Mouse (Mus musculus) midbrain, embryonic 13.5 days (tissue): ENCODE measurements around the gene Defb45. TPM values are rescaled to one million over a fixed set of nuclear protein-coding genes. Genes with fewer than 3 reads are reported as not detected.
A peak's percentile ranks its signal among the peaks of the same experiment; 100 is the strongest.

Source experiments
- ATAC-seq: fragments of 200-750 bp; cut with Nextera tagmentation; 2 replicates; pipeline ENCODE4 v1.8.0; 2017; ENCODE audit warnings: mild to moderate bottlenecking, moderate TSS enrichment, moderate library complexity
- H3K27ac ChIP-seq: fragments of 300-500 bp; sonication (generic); 2 replicates; pipeline ENCODE4 v1.5.1; 2015; ENCODE audit warnings: inconsistent platforms, mild to moderate bottlenecking, moderate library complexity
- H3K27me3 ChIP-seq: fragments of 300-500 bp; sonication (generic); 2 replicates; pipeline ENCODE4 v1.6.1; 2015; ENCODE audit warnings: mild to moderate bottlenecking, inconsistent platforms
- H3K36me3 ChIP-seq: fragments of 300-500 bp; sonication (generic); 2 replicates; pipeline ENCODE4 v1.6.1; 2015; ENCODE audit warnings: mild to moderate bottlenecking, inconsistent platforms
- H3K4me1 ChIP-seq: fragments of 300-500 bp; sonication (generic); replicated peaks from 2 replicates; pipeline ENCODE4 v1.6.1; 2015; ENCODE audit warnings: inconsistent platforms
- H3K4me2 ChIP-seq: fragments of 300-500 bp; sonication (generic); replicated peaks from 2 replicates; pipeline ENCODE4 v1.6.1; 2015; ENCODE audit warnings: moderate library complexity, mild to moderate bottlenecking, inconsistent platforms
- H3K4me3 ChIP-seq: fragments of 300-500 bp; sonication (generic); replicated peaks from 2 replicates; pipeline ENCODE4 v1.5.1; 2015; ENCODE audit warnings: mild to moderate bottlenecking, inconsistent platforms
- H3K9ac ChIP-seq: fragments of 300-500 bp; sonication (generic); replicated peaks from 2 replicates; pipeline ENCODE4 v1.6.1; 2015; ENCODE audit warnings: mild to moderate bottlenecking, inconsistent platforms
- H3K9me3 ChIP-seq: fragments of 300-500 bp; sonication (generic); 2 replicates; pipeline ENCODE4 v1.6.1; 2016; ENCODE audit warnings: mild to moderate bottlenecking, inconsistent platforms
- WGBS: fragments of 180-500 bp; shearing (Covaris S2); methylation state at CpG from one replicate; pipeline ENCODE4 v1.1.7; 2015; 5-methylcytosine and 5-hydroxymethylcytosine counted together
- polyA plus RNA-seq: library from polyadenylated mRNA; unstranded; fragments of >200 nt; fragmentation: Nextera tagmentation; extraction: Ambion mirVana; gene quantifications from 2 replicates; pipeline ENCODE4 v1.2.1, GENCODE M21; 2015

Defb45 gene
- polyA plus RNA-seq, 1 experiment from 2014 or later = not detected

DNA sequence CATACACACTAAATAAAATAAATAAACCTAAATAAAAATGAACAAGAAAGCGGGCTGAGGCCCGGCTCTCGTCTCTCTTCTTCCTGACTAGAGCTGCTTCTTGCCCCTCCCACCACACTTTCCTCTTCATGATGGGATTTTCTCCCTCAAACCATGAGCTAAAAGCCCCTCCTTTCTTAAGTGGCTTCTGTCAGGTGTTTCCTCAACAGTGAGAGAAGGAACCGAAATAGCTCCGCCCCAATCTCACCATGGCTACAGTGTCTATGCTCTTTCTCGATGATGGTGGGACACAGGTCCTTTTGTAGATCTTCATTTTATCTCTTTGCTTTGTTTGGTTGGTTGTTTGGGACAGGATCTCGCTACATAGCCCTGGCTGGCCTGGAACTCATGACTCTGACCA is 42.5 kb downstream of the Defb45 start:
- Histone ChIP-seq H3K27ac (no peak overlapping the region), H3K4me3 (no peak overlapping the region), H3K4me2 (no peak overlapping the region), H3K9ac (no peak overlapping the region), H3K9me3 (no peaks in the 10 kb centered on the region), H3K27me3 (no peaks in the 10 kb centered on the region), H3K36me3 (no peaks in the 10 kb centered on the region), H3K4me1 (peaks cover 7% of the 10 kb centered on the region)
- ATAC-seq = no peak
- WGBS = 88% methylated on average over 7 of the region's 7 CpGs

DNA sequence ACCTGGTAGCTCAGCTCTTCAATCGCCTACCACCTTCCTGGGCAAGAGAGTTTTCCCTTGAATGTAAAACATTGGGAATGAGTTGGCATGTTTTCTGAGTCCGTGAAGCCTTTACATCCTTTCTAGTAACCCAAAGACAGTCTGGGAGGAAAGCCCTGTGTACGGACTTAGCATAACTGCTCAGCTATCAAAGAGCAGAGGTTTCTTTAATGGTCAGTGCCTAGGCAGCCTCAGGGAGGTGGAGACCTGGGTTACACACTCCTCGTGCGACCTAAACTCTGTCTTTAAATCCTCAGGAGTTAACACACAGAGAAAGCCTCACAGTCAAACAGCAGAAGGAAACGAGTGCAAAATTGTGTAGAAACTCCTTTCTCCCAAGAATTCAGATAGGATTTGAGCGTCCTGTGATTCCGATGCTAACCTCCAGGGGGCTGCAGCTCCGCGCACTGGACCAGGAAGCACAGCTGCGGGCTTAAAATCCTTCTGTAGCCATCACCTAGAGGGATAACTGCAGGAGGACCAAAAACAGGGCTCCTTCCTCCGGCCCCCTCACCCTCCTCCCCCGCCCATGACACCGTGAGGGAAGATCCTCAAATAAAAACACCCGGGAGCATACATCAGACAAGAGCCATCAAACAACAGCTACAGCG is 45.3 kb downstream of the Defb45 start:
- Histone ChIP-seq H3K27ac (no peak overlapping the region), H3K4me1 (peaks cover 7% of the 10 kb centered on the region), H3K27me3 (no peaks in the 10 kb centered on the region), H3K36me3 (no peaks in the 10 kb centered on the region), H3K9ac (no peak overlapping the region), H3K4me2 (peak overlapping the region; percentile 36), H3K4me3 (no peak overlapping the region), H3K9me3 (no peaks in the 10 kb centered on the region)
- no peak for ATAC-seq
- WGBS = 14% methylated on average over 16 of the region's 16 CpGs

DNA sequence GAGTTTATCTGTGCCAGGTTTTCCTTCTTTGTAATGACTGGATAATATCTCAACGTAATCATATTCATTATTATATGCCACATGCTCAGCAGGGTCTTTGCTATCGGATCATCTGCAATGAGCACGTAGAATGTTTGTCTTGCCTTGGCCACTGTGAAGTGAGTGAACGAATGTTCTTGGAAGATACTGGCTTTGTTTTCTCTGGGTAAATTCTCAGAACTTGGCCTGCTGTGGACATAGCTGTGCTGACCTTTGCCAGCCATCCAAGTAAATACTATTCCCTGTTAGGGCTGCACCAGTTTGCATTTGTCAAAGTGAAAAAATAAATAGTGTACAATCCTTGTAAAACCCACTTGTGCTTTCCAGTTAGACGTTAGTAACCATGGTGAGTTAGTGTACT is 51.1 kb downstream of the Defb45 start:
- no peak overlapping the region for H3K9ac ChIP-seq
- WGBS = 76% methylated on average over 5 of the region's 5 CpGs

DNA sequence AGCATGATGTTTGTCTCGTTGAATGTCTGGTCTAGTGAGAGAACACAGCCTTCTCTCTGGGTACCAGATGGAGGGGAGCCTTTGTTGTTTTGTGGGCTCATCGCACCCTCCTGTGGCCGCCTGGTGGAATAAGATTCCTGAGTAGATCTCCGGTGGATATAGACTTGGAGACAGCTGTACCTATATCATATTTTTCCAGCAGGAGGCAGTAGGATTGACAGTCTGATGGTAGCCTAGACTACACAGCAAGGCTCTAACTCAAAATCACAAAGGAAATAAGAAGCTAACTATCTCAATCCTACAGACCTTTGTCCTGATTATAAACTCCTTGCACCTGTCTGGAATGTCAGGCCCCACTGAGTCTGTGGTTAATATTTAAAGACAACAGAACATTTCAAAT is 54.5 kb downstream of the Defb45 start:
- Histone ChIP-seq H3K4me2 (no peak overlapping the region), H3K36me3 (no peaks in the 10 kb centered on the region), H3K9ac (no peak overlapping the region), H3K27ac (no peak overlapping the region), H3K27me3 (no peaks in the 10 kb centered on the region), H3K4me1 (no peaks in the 10 kb centered on the region; the same call in 1 of the 2 replicates), H3K4me3 (no peak overlapping the region), H3K9me3 (no peaks in the 10 kb centered on the region)
- 0 out of 2 replicates have a peak, but pooled peaks have one; percentile 27 for ATAC-seq
- WGBS = 29% methylated on average over 4 of the region's 4 CpGs

More for the DNA sequence above, 51.1 kb downstream of the Defb45 start:
- Histone ChIP-seq H3K4me1 (no peaks in the 10 kb centered on the region; the same call in 1 of the 2 replicates), H3K4me3 (no peak overlapping the region), H3K9me3 (no peaks in the 10 kb centered on the region), H3K27me3 (no peaks in the 10 kb centered on the region), H3K36me3 (no peaks in the 10 kb centered on the region), H3K4me2 (no peak overlapping the region), H3K27ac (no peak overlapping the region)
- ATAC-seq = no peak

DNA sequence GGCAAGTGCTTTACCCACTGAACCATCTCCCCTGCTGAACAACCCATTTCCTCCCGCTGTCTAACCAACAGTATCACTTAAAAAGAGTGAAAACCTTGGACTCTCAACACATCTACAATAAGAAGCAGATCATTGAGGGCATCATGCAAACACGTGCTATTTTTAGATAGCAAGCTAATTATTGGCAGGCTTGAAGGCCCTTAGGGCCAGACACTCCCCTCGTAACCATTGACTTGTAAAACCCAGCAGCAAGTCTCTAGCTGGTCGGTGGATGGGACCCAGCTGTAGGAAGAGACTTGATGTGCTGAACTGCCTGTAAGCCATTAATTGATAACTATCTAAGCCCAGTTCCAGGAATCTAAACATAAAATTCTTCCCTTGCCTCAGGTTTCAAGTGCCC is 55.7 kb downstream of the Defb45 start:
- Histone ChIP-seq H3K4me1 (no peaks in the 10 kb centered on the region; the same call in 1 of the 2 replicates), H3K36me3 (no peaks in the 10 kb centered on the region), H3K4me3 (no peak overlapping the region), H3K9ac (no peak overlapping the region), H3K27me3 (no peaks in the 10 kb centered on the region), H3K27ac (no peak overlapping the region), H3K4me2 (no peak overlapping the region), H3K9me3 (no peaks in the 10 kb centered on the region)
- no peak for ATAC-seq
- 81% methylated on average over 4 of the region's 4 CpGs for WGBS

Other genes with a start within 250 kb of the Defb45 start
- 26.8 and 28.5 TPM in 2 replicates for gene Nrsn2, start 222.8 kb downstream of the Defb45 start, polyA plus RNA-seq
- 18.2 and 18.5 TPM in 2 replicates for gene Sox12, start 201.3 kb downstream of the Defb45 start, polyA plus RNA-seq
- gene Zcchc3, start 184.4 kb downstream of the Defb45 start, polyA plus RNA-seq = 21.4 and 26.4 TPM in 2 replicates
- gene 6820408C15Rik, start 183.8 kb downstream of the Defb45 start, polyA plus RNA-seq = 0.39 and 1.7 TPM in 2 replicates
- gene Defb23, start 134.8 kb downstream of the Defb45 start, polyA plus RNA-seq = not detected in 2 replicates
- not detected in 2 replicates for gene Defb20, start 122.3 kb downstream of the Defb45 start, polyA plus RNA-seq
- gene Defb22, start 109.3 kb downstream of the Defb45 start, polyA plus RNA-seq = not detected in 2 replicates
- not detected in 2 replicates for gene Defb26, start 87.7 kb downstream of the Defb45 start, polyA plus RNA-seq
- not detected in 2 replicates for gene Defb28, start 81.1 kb downstream of the Defb45 start, polyA plus RNA-seq
- gene Defb29, start 59.3 kb downstream of the Defb45 start, polyA plus RNA-seq = not detected in 2 replicates
- gene Gm17416, start 30.1 kb downstream of the Defb45 start, polyA plus RNA-seq = not detected in 2 replicates
- not detected in 2 replicates for gene Defb21, start 26.7 kb downstream of the Defb45 start, polyA plus RNA-seq
- not detected in 2 replicates for gene Defb19, start 19.1 kb downstream of the Defb45 start, polyA plus RNA-seq
- not detected in 2 replicates for gene Defb36, start 4.9 kb upstream of the Defb45 start, polyA plus RNA-seq
- not detected in 2 replicates for gene Defb25, start 23.7 kb upstream of the Defb45 start, polyA plus RNA-seq
- gene Rem1, start 27.6 kb upstream of the Defb45 start, polyA plus RNA-seq = 0.15 and 0.27 TPM in 2 replicates
- gene H13, start 70.1 kb upstream of the Defb45 start, polyA plus RNA-seq = 171 and 181 TPM in 2 replicates
- gene Mcts2, start 87.6 kb upstream of the Defb45 start, polyA plus RNA-seq = 42.7 and 44.1 TPM in 2 replicates
- gene Id1, start 136.9 kb upstream of the Defb45 start, polyA plus RNA-seq = 32.8 and 39.4 TPM in 2 replicates
- gene Cox4i2, start 154.8 kb upstream of the Defb45 start, polyA plus RNA-seq = 4.1 and 5.5 TPM in 2 replicates
- 190 and 195 TPM in 2 replicates for gene Bcl2l1, start 232.3 kb upstream of the Defb45 start, polyA plus RNA-seq
- gene Tpx2, start 248.6 kb upstream of the Defb45 start, polyA plus RNA-seq = 38.7 and 46.4 TPM in 2 replicates